Mouse (Mus musculus) right cerebral cortex, adult 2 months (tissue): ENCODE data around the gene Gm28778.
A peak's percentile ranks its signal among the peaks of the same experiment; 100 is the strongest.
"Not testable (repeated sequence)": the region's sequence is repeated elsewhere in the genome, so short reads cannot be mapped to it uniquely, and the experiment has no call there.

ENCODE experiments used
- DNase-seq, 2 experiments: peaks; one replicate each; pipeline ENCODE4 v3.0.0; 2021 to 2022; ENCODE audit warnings: low spot score in 2 of 2

The Gm28778 gene

DNA sequence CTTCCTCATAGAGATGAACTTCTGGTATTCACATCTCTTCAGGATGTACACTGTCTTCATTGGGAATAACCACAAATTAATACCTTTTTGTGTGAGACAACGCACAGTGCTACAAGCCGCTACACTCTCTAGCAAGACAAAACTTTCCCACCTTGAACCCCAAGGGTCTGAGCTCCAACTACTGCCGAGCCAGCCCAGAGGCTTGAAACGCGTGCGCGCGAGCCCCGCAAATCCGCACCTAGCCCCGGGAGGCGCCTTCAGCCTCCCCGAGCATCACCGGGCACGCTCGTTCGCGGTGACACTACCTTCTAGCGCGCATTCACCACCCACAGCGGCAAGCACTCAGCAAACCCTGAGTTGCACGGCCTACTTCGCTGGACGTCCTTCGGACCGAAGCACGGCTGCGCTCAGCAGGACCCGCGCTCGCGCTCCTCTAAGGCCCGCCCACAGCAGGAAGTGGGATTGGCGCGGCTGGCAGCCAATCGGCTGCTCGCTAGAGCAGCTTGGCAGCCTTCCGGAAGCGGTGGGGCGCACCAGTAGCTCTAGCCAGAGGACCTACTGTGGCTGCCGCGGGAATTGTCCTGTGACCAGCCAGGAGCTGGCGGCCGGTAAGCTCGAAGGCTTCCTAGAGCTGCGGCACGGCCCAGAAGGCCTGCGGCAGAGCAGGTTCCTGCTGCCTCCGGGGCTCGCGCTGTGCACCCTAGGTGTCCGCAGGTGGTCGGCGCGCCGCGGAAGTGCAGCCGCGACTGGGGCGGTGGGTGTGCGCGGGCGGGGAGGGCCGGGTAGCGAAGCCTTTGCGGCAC, at the start of gene Gm28778, which contains the start of the genes Pms1 and Ormdl1:
TSS of gene Gm28778 (plus strand) at position 531 of the 803 bp plus-strand sequence.
TSS of gene Pms1 (minus strand) at position 438 of the 803 bp plus-strand sequence.
TSS of gene Ormdl1 (plus strand) at position 515 of the 803 bp plus-strand sequence.
- DNase-seq = peak; percentile 95

DNA sequence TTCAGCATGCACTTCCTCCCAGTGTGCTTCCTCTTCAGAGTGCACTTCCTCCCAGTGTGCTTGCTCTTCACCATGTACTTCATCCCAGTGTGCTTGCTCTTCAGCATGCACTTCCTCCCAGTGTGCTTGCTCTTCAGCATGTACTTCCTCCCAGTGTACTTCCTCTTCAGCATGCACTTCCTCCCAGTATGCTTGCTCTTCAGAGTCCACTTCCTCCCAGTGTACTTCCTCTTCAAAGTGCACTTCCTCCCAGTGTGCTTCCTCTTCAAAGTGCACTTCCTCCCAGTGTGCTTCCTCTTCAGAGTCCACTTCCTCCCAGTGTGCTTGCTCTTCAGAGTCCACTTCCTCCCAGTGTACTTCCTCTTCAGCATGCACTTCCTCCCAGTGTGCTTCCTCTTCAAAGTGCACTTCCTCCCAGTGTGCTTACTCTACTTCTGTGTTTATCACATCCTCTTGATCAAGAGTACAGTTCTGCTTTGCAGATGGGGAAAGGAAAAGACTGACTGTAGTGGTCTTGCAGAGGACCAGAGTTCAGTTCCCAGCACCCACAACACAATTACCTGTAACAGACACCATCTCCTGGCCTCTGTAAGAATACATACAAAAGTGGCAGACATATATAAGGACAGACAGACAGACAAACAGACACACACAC, 31.8 kb upstream of the Gm28778 start:
- DNase-seq = not testable (repeated sequence)

DNA sequence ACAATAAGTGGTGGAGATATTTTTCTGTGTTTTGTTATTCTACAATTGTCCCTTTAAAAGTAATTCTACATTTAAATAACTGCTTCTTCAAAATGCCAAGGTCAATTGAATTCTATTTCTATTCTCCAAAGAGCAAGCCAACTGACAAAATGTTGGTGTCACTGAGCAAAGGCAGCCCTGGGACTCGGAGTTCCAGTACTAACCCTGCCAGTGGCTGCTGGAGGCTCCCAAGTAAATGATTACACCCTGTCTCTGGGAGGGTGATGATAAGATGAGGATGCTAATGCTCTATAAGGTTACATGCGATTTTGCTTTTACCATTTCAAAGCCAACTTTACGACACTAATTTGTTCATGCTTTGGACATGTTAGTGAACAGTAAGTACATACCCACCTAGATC, 27.0 kb upstream of the Gm28778 start:
- no peak for DNase-seq

DNA sequence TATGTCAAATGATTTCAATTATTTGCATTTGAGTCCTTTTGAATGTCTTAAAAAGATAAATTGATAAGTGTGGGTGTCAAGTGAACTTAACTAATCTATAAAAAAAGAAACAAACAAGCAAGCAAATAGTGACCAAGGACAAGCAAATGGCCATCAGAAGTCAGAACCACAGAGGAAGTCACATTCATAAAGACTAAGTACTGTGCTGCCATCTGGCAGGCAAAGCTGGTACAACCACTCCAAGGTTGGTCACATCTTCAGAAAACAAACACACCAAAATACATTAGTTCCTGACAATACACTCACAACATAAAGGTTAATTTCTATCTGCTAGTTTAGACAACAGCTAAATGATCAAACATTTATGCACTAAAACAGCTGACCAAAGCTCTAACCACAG, 24.3 kb upstream of the Gm28778 start:
- DNase-seq = peak; percentile 61 to 67

DNA sequence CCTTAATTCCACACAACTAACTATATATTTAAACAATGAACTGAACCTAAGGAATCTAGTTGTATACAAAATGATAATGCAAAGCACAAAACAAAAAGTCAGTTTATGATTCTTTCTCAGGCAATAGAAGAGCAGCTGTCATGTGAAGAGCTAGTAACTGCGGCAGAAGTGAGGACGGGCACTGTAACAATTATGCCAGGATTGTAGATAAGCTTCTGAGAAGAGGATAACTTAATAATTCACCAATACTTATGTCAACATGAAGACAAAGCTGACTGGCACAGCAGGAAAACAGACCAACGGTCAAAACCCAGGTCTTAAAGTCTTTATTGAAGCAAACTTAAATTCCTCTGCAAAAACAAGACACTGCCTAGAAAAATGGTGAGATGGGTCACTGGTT, 5.7 kb upstream of the Gm28778 start:
- no peak for DNase-seq

DNA sequence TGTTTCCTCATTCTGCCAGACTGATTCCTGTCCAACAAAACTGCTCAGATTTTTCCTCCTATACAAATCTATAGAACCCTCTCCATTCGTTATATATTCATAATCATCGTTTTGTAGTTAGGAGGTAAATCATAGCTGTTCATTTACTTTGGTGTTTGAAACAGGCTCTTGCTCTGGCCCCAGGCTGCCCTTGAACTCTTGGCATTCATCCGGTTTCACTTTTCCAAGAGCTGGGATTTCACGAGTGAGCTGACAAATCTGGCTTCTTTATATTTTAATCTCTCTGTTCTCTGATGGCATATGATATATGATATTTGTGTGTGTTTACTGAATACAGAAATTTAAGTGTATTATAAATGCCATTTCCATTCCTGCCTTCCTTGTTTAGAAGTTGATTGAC, 3.6 kb downstream of the Gm28778 start:
- DNase-seq = no peak

DNA sequence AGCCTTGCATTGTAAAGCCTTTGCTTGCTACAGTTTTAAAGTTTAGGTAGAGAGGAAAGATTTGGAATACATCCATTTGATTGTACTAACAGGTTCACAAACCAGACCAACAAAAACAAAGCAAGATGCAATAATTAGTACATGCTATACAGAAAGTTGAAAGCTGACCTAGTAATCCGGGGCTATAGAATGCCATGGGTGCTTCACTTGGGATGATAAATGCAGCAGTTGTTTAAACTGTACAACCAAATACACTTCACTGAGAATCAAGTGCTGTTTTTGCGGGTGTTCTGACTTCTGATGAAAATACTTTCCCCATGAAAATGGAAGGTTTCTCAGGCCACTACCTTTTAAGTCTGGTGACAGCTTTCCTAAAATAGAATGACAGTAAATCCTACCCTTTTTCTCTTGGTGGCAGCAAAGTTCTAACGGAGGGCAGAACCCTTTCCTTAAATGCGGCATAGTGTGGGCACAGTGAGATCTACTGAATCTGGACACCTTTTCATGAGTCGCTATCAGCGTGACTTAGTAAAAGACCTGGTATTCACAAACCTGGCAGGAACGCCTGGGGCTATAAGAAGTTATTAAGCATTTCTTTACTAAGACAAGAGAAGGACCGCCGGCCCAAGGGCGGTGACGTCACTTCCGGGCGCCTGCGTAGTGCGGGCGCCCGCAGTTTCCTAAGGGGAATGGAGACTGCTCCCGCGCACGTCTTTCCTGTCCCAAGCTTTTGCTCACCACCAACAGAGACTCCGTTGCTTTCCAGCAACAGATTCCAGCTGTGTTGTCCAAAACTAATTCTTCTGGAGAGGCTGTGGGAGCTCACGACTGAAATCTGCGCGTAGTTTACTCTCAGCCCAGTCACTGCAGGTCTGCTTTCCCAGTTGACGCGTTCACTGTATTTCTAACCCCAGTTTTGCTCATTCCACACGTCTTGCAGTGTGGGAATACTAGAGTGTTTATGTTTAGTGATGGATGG, 16.4 kb downstream of the Gm28778 start, which contains the start of gene Osgepl1:
TSS of gene Osgepl1 (plus strand) at position 636 of the 979 bp plus-strand sequence.
- DNase-seq = peak; percentile 84 to 92

DNA sequence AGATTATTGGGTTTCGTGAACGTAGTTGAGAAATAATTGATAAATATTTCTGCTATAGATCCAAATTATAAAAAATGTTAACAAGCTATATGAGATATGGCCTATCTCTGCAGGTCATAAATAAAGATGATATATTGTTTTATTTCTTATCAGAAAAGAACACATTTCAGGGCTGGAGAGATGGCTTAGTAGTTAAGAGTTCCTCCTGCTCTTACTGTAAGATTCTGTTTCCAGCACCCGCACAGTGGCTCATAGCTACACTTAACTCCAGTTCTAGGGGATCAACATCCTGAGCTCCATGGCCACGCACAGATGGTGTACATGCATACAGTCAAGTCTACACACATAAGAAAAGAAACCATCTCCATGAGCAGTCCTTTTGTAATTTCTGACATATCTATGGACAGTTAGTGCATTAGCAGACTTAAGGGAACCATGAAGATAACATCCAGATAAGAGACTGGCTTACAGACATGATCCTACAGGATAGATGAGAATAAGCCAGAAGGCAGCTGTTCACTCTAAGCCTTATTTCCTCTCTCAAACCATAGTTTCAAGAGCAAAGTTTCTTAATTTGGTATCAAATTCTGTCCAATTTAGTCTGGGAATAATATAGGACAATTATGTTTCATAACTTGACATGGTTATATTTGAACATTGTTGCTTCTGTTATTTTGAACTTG, 24.9 kb downstream of the Gm28778 start:
- no peak for DNase-seq

DNA sequence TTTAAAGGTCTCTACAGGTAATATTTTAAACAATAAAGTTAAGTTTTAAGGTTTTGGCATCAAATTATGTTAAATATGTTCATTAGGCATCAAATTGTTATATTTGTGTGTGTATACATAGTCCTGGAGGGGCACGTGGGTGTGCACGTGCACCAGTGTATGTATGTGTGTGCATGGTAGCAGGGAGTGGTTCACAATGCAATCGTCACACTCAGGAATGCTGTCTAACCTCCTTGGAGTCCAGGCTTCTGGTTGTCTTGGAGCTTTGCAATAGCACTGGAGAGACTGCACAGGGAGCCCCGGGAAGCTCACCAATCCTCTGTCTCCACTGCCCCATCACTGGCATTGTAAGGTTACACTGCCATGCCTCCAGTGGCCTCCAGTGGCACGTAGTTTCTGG, 26.3 kb downstream of the Gm28778 start:
- DNase-seq = no peak

DNA sequence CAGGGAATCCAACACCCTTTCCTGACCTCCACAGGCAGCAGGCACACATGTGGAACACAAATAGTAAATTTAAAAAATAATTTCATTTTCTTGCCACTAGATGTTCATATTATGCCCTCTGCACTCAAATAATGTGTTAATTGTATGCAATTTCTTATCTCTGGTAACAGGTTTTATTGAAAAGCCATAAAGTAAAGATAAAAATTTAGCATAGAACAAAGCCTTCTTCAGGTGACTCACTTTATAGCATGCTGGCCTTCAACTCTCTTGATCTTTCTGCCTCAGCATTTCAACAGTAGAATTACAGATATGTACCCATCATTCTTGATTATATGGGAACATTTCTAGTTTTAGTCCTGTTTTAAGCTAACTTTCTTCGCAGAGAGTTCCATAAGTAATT, 27.4 kb downstream of the Gm28778 start:
- DNase-seq = no peak

DNA sequence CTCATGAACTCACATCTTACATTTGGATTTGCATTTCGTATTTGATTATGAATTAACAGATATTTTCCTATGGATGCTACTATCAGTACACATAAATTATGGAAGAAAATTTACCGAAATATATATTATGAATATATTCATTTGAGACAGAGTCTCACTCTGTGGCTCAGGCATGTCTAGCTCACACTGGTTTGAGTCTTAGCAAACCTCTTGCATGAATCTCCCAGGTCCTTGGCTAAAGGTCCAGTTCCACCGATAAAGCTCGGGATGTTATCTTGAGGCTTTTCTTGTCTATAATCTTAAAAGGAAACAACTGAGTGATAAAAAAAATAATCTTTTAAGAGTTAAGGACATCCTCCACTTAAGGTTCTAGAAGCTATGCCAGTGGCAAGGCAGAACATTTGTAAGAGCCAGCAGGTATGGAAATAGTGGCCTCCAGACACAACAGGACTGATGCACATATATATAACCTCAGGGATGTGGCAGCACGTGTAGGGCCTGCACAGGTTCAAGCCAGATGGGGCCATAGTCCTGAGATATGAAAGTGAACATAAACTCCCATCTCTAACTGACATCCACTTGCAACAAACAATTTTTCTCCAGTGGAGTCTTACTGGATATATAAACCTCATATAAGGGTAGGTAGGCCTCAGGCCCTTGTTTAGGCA, 28.1 kb downstream of the Gm28778 start:
- DNase-seq = no peak

DNA sequence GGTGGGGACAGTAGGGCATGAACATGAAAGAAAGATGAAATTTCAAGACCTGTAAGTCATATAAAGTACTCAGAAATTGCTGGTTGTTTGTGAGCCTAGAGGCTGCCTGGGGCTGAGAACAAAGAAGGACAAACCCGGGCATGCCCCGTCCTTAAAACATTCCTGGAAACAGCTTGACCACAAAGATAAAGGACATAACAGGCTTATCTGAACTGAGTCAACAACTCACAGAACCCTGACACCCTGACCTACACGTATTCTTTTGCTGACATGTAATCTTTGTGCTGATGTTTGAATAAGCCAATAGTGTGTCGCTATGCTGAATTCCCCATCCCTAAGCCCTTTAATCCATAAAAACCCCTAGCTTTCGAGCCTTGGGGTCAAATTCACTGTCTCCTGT, 36.6 kb downstream of the Gm28778 start:
- DNase-seq = not testable (repeated sequence)

DNA sequence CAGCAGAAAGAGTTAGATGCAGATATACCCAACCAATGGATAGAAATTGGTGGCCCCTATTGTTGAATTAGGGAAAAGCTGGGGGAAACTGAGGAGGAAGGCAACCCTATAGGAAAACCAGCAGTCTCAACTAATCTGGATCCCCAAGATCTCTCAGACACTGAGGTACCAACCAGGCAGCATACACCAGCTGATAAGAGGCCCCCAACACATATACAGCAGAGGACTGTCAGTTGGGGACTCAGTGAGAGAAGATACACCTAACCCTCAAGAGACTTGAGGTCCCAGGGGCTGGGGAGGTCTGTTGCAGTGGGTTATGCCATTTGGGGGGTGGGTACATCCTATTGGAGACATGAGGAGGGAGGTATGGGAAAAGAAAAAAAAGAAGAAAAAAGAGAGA, 38.6 kb downstream of the Gm28778 start:
- no peak for DNase-seq

DNA sequence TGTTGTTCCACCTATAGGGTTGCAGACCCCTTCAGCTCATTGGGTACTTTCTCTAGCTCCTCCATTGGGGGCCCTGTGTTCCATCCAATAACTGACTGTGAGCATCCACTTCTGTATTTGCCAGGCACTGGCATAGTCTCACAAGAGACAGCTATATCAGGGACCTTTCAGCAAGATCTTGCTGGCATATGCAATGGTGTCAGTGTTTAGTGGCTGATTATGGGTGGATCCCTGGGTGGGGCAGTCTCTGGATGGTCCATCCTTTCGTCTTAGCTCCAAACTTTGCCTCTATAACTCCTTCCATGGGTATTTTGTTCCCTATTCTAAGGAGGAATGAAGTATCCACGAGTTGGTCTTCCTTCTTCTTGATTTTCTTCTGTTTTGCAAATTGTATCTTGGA, 40.5 kb downstream of the Gm28778 start:
- not testable (repeated sequence) for DNase-seq

DNA sequence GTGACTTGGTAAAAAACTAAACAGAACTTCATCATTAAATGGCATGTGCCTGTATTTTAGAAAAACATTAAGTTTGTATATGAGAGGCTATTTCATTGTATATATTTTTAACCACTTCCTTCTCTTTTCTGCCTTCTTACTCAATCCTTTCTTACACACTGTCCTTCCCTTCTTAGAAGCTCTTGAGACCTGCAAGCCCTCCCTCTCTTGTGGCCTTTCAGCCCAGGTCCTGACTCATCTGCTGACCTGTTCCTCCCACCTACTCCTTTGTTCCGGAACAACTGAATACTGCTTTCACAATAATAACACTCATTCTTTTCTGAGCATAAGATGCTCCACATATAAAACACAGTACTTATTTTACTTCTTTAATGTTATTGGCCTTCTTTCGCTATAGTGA, 44.2 kb downstream of the Gm28778 start:
- no peak for DNase-seq

DNA sequence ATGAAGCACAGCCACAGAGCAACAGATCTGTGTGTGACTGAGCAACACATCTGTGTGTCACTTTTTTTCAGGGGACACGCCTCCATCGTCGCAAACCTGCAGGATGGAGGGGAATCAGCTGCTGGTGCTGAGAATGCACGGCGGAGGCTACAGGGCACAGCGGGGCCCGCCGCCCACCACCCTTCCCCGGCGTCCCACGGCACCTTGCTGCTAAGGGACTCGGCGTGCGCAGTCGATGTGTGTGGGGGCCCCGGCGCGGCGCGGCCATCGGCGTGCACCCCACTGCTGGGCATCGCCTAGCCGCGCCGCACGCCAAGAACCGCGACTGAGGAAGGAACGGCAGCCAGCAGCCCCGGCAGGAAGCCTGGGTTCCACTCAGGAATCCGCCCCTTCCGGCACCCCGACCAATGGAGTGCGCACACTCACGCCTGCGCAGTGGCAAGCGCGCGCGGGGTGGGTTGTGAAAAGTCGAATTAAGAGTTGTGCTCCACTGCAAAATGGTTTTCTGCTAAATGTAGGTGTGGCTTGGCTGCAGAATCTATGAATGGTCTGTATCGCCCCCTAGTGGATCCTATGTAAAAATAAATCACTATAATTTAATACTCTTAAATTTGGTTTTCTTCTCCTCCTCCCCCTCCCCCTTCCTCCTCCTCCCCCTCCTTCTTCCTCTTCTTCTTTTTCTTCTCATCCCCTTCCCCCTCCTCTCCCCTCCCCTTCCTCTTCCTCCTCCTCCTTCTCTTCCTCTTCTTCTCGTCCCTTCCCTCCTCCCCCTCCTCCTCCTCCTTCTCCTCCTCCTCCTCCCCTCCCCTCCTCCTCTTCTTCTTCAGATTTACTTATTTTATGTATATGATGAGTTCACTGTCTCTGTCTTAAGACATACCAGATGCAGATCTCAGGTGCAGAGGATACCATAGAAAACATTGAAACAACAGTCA, 55.7 kb downstream of the Gm28778 start, which contains the start of the genes Asdurf, Gm28551 and Asnsd1:
TSS of gene Asdurf (minus strand) at position 293 of the 935 bp plus-strand sequence.
TSS of gene Gm28551 (minus strand) at position 341 of the 935 bp plus-strand sequence.
TSS of gene Asnsd1 (minus strand) at position 426 of the 935 bp plus-strand sequence.
- peak; percentile 96 to 99 for DNase-seq

DNA sequence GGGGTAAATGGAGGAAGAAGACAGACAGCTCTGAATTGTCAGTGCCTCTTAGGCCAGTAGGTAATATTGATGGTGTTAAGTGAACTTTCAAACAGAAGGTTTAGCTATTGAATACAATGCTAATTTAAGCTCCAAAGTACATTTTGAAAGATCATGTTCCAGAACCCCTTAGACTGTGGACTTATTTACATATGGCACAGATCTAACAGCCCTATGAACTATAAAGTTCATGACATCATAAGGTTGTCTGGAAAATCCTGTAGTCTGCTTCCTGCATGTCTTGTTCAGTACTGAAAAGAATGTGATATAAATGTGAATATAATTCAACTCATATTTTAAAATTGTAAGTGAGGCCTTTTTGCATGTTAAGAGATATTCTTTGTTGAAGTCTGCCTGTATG, 62.1 kb downstream of the Gm28778 start:
- DNase-seq = no peak
